Mouse (Mus musculus): Measurements from ENCODE around the gene Nsun3.

DNA sequence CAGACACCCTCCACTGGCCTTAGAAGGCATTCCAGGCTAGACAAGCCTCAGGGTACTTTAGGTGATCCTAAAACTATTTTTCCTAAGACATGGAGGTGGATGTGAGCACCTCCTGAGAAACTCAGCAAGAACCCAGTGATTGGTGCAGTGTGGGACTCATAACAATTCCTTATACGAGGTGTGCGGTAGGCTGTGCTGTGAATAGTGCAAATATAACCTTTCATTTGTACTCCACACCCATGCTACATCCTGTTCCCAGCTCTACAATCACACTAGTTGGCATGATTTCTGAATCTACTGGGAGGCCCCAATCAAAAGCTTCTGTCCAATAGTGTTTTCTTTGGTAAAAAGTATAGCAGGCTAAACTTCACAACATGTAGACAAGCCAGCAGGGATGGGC lies 45.4 kb upstream of the Nsun3 start:
- TF ChIP-seq CTCF (IDR thresholded peaks at IDR 0.05; ENCODE audit: low read depth) (no peak), EP300 (IDR thresholded peaks at IDR 0.05; ENCODE audit: low read depth) (no peak)
